Mouse (Mus musculus) lung, embryonic 14.5 days (tissue): ENCODE data around the gene Cygb. TPM values are rescaled to one million over a fixed set of nuclear protein-coding genes. Genes with fewer than 3 reads are reported as not detected.
A peak's percentile ranks its signal among the peaks of the same experiment; 100 is the strongest.
"Not testable (repeated sequence)": the region's sequence is repeated elsewhere in the genome, so short reads cannot be mapped to it uniquely, and the experiment has no call there.

Experiments used
- ATAC-seq: fragments of 200-750 bp; cut with Nextera tagmentation; 2 replicates; pipeline ENCODE4 v1.8.0; 2017; ENCODE audit warnings: mild to moderate bottlenecking, moderate TSS enrichment, moderate library complexity; ENCODE audit not compliant: insufficient read depth
- DNase-seq: peaks from one replicate; pipeline ENCODE4 v3.0.0-alpha.2; 2015
- H3K27ac ChIP-seq: fragments of 300-500 bp; sonication (generic); 2 replicates; pipeline ENCODE4 v1.5.1; 2014; ENCODE audit warnings: low read depth, mild to moderate bottlenecking, moderate library complexity
- H3K27me3 ChIP-seq: fragments of 300-500 bp; sonication (generic); 2 replicates; pipeline ENCODE4 v1.6.1; 2014; ENCODE audit warnings: low read length, control low read depth; ENCODE audit not compliant: insufficient read depth
- H3K36me3 ChIP-seq: fragments of 300-500 bp; sonication (generic); 2 replicates; pipeline ENCODE4 v1.6.1; 2014; ENCODE audit warnings: control low read depth; ENCODE audit not compliant: insufficient read depth
- H3K4me1 ChIP-seq: fragments of 300-500 bp; sonication (generic); 2 replicates; pipeline ENCODE4 v1.6.1; 2014; ENCODE audit warnings: antibody characterized with exemption, control low read depth; ENCODE audit not compliant: insufficient read depth
- H3K4me2 ChIP-seq: fragments of 300-500 bp; sonication (generic); 2 replicates; pipeline ENCODE4 v1.6.1; 2014; ENCODE audit warnings: mild to moderate bottlenecking
- H3K4me3 ChIP-seq: fragments of 300-500 bp; sonication (generic); 2 replicates; pipeline ENCODE4 v1.5.1; 2014; ENCODE audit warnings: low read depth, low read length
- H3K9ac ChIP-seq: fragments of 300-500 bp; sonication (generic); 2 replicates; pipeline ENCODE4 v1.6.1; 2014
- H3K9me3 ChIP-seq: fragments of 300-500 bp; sonication (generic); 2 replicates; pipeline ENCODE4 v1.6.1; 2016; ENCODE audit warnings: low read depth, low read length, control low read depth
- CTCF ChIP-seq: IDR thresholded peaks from 2 replicates; pipeline ENCODE4 v1.5.1; 2016; ENCODE audit warnings: antibody characterized with exemption, low read depth
- WGBS: fragments of 180-500 bp; shearing (Covaris S2); extraction: QIAGEN DNeasy Blood & Tissue Kit; methylation state at CpG from one replicate; pipeline ENCODE4 v1.1.7; 2014; 5-methylcytosine and 5-hydroxymethylcytosine counted together
- polyA plus RNA-seq: library from polyadenylated mRNA; unstranded; fragments of >200 nt; fragmentation: Nextera tagmentation; extraction: Ambion mirVana; gene quantifications from 2 replicates; pipeline ENCODE4 v1.2.1, GENCODE M21; 2014

Gene Cygb
- polyA plus RNA-seq, 1 experiment from 2014 or later, result 9.5 TPM

- Histone ChIP-seq H3K27ac (no peak overlapping the region), H3K4me2 (no peak overlapping the region), H3K9me3 (no peaks in the 10 kb centered on the region), H3K9ac (no peak overlapping the region), H3K27me3 (no peaks in the 10 kb centered on the region), H3K36me3 (peaks cover 13% of the 10 kb centered on the region; the same call in 1 of the 2 replicates), H3K4me3 (no peak overlapping the region), H3K4me1 (peaks cover 15% of the 10 kb centered on the region; the same call in 1 of the 2 replicates)
- DNase-seq, result no peak
- TF ChIP-seq CTCF, result no peak
- 93% methylated on average over 9 of the region's 9 CpGs for WGBS
- no peak for ATAC-seq
These were observed 42.2 kb downstream of the Cygb start for GRCm38 (mm10) chr11:116611883-116612282.

GRCm38 (mm10) chr11:116611168-116611567, 42.9 kb downstream of the Cygb start:
- H3K4me1 ChIP-seq, H3K9me3 ChIP-seq, H3K27ac ChIP-seq, ATAC-seq, DNase-seq, H3K4me2 ChIP-seq, H3K4me3 ChIP-seq, H3K27me3 ChIP-seq, H3K9ac ChIP-seq: not testable (repeated sequence)
- peaks cover 19% of the 10 kb centered on the region; the same call in 1 of the 2 replicates for H3K36me3 ChIP-seq
- WGBS, result 86% methylated on average over 9 of the region's 9 CpGs

GRCm38 (mm10) chr11:116609965-116610630, 44.0 kb downstream of the Cygb start:
- WGBS, result 72% methylated on average over 15 of the region's 15 CpGs
- no peak overlapping the region for H3K4me3 ChIP-seq
- no peak overlapping the region for H3K4me2 ChIP-seq
- H3K27me3 ChIP-seq, result no peaks in the 10 kb centered on the region
- peaks cover 28% of the 10 kb centered on the region; the same call in 1 of the 2 replicates for H3K36me3 ChIP-seq
- H3K9ac ChIP-seq, result no peak overlapping the region
- no peak for TF ChIP-seq CTCF
- no peak overlapping the region for H3K27ac ChIP-seq
- no peaks in the 10 kb centered on the region for H3K9me3 ChIP-seq
- ATAC-seq, result no peak
- DNase-seq, result no peak
- H3K4me1 ChIP-seq, result no peaks in the 10 kb centered on the region

GRCm38 (mm10) chr11:116607717-116608116, 46.4 kb downstream of the Cygb start:
- no peak overlapping the region for H3K9ac ChIP-seq
- H3K9me3 ChIP-seq, result no peaks in the 10 kb centered on the region
- no peaks in the 10 kb centered on the region for H3K27me3 ChIP-seq
- 89% methylated on average over 3 of the region's 3 CpGs for WGBS
- no peaks in the 10 kb centered on the region for H3K4me1 ChIP-seq
- no peak overlapping the region for H3K4me3 ChIP-seq
- TF ChIP-seq CTCF, result no peak
- no peak overlapping the region for H3K4me2 ChIP-seq
- H3K36me3 ChIP-seq, result peaks cover 42% of the 10 kb centered on the region
- ATAC-seq (no peak), DNase-seq (no peak)
- no peak overlapping the region for H3K27ac ChIP-seq

- DNase-seq, result no peak
- TF ChIP-seq CTCF, result no peak
- Histone ChIP-seq H3K27me3 (no peaks in the 10 kb centered on the region), H3K9me3 (no peaks in the 10 kb centered on the region), H3K36me3 (peaks cover 57% of the 10 kb centered on the region), H3K4me2 (no peak overlapping the region), H3K4me1 (no peaks in the 10 kb centered on the region), H3K4me3 (no peak overlapping the region), H3K27ac (no peak overlapping the region), H3K9ac (no peak overlapping the region)
- WGBS, result 81% methylated on average over 12 of the region's 12 CpGs
- ATAC-seq, result no peak
These were observed 50.0 kb downstream of the Cygb start for GRCm38 (mm10) chr11:116604097-116604496.

- Histone ChIP-seq H3K4me2 (no peak overlapping the region), H3K9ac (no peak overlapping the region), H3K27ac (no peak overlapping the region), H3K36me3 (peaks cover 59% of the 10 kb centered on the region), H3K4me1 (no peaks in the 10 kb centered on the region), H3K4me3 (no peak overlapping the region), H3K27me3 (no peaks in the 10 kb centered on the region), H3K9me3 (no peaks in the 10 kb centered on the region)
- TF ChIP-seq CTCF, result peak; percentile 59
- DNase-seq (peak; percentile 56), ATAC-seq (no peak)
- WGBS, result 88% methylated on average over 10 of the region's 10 CpGs
These were observed 50.8 kb downstream of the Cygb start for GRCm38 (mm10) chr11:116603339-116603738.

GRCm38 (mm10) chr11:116602043-116602442, 52.1 kb downstream of the Cygb start:
- TF ChIP-seq CTCF, result no peak
- no peak overlapping the region for H3K4me2 ChIP-seq
- H3K36me3 ChIP-seq, result peaks cover 49% of the 10 kb centered on the region
- H3K9ac ChIP-seq, result no peak overlapping the region
- no peaks in the 10 kb centered on the region for H3K9me3 ChIP-seq
- no peaks in the 10 kb centered on the region for H3K4me1 ChIP-seq
- DNase-seq (no peak), ATAC-seq (no peak)
- H3K27ac ChIP-seq, result no peak overlapping the region
- 81% methylated on average over 8 of the region's 8 CpGs for WGBS
- no peak overlapping the region for H3K4me3 ChIP-seq
- no peaks in the 10 kb centered on the region for H3K27me3 ChIP-seq
